Mouse (Mus musculus): ENCODE measurements at regions not wholly inside any gene's neighbourhood (a gene's known extent, or its start where the extent isn't known, plus 50 kb on each side); places are given as distances from the start of the nearest gene placed in this dataset.

- Histone ChIP-seq H3K9ac (ENCODE audit: low read length) (no peak overlapping the region), H3K4me2 (ENCODE audit: low read length) (no peak overlapping the region), H3K9me3 (ENCODE audit: control insufficient read depth, low read length) (no peaks in the 10 kb centered on the region), H3K27me3 (ENCODE audit: control insufficient read depth, insufficient read depth, low read length) (no peaks in the 10 kb centered on the region), H3K36me3 (ENCODE audit: control insufficient read depth, insufficient read depth, low read length) (no peaks in the 10 kb centered on the region), H3K4me1 (ENCODE audit: control insufficient read depth in 2 of 2, insufficient read depth in 2 of 2, low read length in 2 of 2) (peaks cover 18 to 47% of the 10 kb centered on the region in 2 experiments), H3K27ac (replicated peaks in 1 of 2; ENCODE audit: control insufficient read depth in 1 of 2, insufficient read depth in 1 of 2, low read depth in 2 of 2, low read length in 2 of 2) (0 out of 4 replicates have a peak overlapping the region, but pooled peaks of 1 of the 2 experiments have one; percentile 14), H3K4me3 (ENCODE audit: control insufficient read depth in 1 of 2, insufficient read depth in 1 of 2, low read depth in 1 of 2, low read length in 2 of 2) (no peak overlapping the region)
- no peak for ATAC-seq (ENCODE audit: insufficient number of reproducible peaks, insufficient read depth, low FRiP score, low read depth)
- 62% methylated on average over 10 of the region's 10 CpGs for WGBS
These were observed 193.3 kb upstream of the Trib2 start for GRCm38 (mm10) chr12:16009822-16010620.

GRCm38 (mm10) chr12:16008763-16009515, 192.2 kb upstream of the Trib2 start:
- WGBS, result 43% methylated on average over 3 of the region's 3 CpGs
- Histone ChIP-seq H3K27ac (replicated peaks in 1 of 2; ENCODE audit: control insufficient read depth in 1 of 2, insufficient read depth in 1 of 2, low read depth in 2 of 2, low read length in 2 of 2) (peak overlapping the region; percentile 64 to 72; a peak in 3 of 4 replicates), H3K9ac (ENCODE audit: low read length) (no peak overlapping the region; the same call in 1 of the 2 replicates), H3K27me3 (ENCODE audit: control insufficient read depth, insufficient read depth, low read length) (no peaks in the 10 kb centered on the region), H3K36me3 (ENCODE audit: control insufficient read depth, insufficient read depth, low read length) (no peaks in the 10 kb centered on the region), H3K9me3 (ENCODE audit: control insufficient read depth, low read length) (no peaks in the 10 kb centered on the region), H3K4me2 (ENCODE audit: low read length) (no peak overlapping the region), H3K4me3 (ENCODE audit: control insufficient read depth in 1 of 2, insufficient read depth in 1 of 2, low read depth in 1 of 2, low read length in 2 of 2) (no peak overlapping the region), H3K4me1 (ENCODE audit: control insufficient read depth in 2 of 2, insufficient read depth in 2 of 2, low read length in 2 of 2) (peaks cover 18 to 40% of the 10 kb centered on the region in 2 experiments)
- peak; percentile 76 for ATAC-seq (ENCODE audit: insufficient number of reproducible peaks, insufficient read depth, low FRiP score, low read depth)

- ATAC-seq (ENCODE audit: insufficient number of reproducible peaks, insufficient read depth, low FRiP score, low read depth), result no peak
- no peak overlapping the region for H3K4me2 ChIP-seq (ENCODE audit: low read length)
- WGBS, result 58% methylated on average over 4 of the region's 4 CpGs
- peaks cover 18 to 38% of the 10 kb centered on the region in 2 experiments for H3K4me1 ChIP-seq (ENCODE audit: control insufficient read depth in 2 of 2, insufficient read depth in 2 of 2, low read length in 2 of 2)
- peak overlapping the region; percentile 23 to 72; a peak in 2 of 4 replicates for H3K27ac ChIP-seq (replicated peaks in 1 of 2; ENCODE audit: control insufficient read depth in 1 of 2, insufficient read depth in 1 of 2, low read depth in 2 of 2, low read length in 2 of 2)
- H3K4me3 ChIP-seq (ENCODE audit: control insufficient read depth in 1 of 2, insufficient read depth in 1 of 2, low read depth in 1 of 2, low read length in 2 of 2), result no peak overlapping the region
- H3K36me3 ChIP-seq (ENCODE audit: control insufficient read depth, insufficient read depth, low read length), result no peaks in the 10 kb centered on the region
- H3K9ac ChIP-seq (ENCODE audit: low read length), result no peak overlapping the region
- H3K27me3 ChIP-seq (ENCODE audit: control insufficient read depth, insufficient read depth, low read length), result no peaks in the 10 kb centered on the region
- H3K9me3 ChIP-seq (ENCODE audit: control insufficient read depth, low read length), result no peaks in the 10 kb centered on the region
These were observed 191.5 kb upstream of the Trib2 start for GRCm38 (mm10) chr12:16008261-16008660.

- Histone ChIP-seq H3K36me3 (ENCODE audit: control insufficient read depth, insufficient read depth, low read length) (no peaks in the 10 kb centered on the region), H3K4me2 (ENCODE audit: low read length) (no peak overlapping the region), H3K27me3 (ENCODE audit: control insufficient read depth, insufficient read depth, low read length) (no peaks in the 10 kb centered on the region), H3K4me1 (ENCODE audit: control insufficient read depth in 2 of 2, insufficient read depth in 2 of 2, low read length in 2 of 2) (peaks cover 18 to 38% of the 10 kb centered on the region in 2 experiments), H3K4me3 (ENCODE audit: control insufficient read depth in 1 of 2, insufficient read depth in 1 of 2, low read depth in 1 of 2, low read length in 2 of 2) (no peak overlapping the region), H3K9me3 (ENCODE audit: control insufficient read depth, low read length) (no peaks in the 10 kb centered on the region), H3K27ac (replicated peaks in 1 of 2; ENCODE audit: control insufficient read depth in 1 of 2, insufficient read depth in 1 of 2, low read depth in 2 of 2, low read length in 2 of 2) (peak overlapping the region; percentile 2 to 10; a peak in 2 of 4 replicates), H3K9ac (ENCODE audit: low read length) (no peak overlapping the region)
- no peak for ATAC-seq (ENCODE audit: insufficient number of reproducible peaks, insufficient read depth, low FRiP score, low read depth)
- WGBS, result 37% methylated on average over 5 of the region's 5 CpGs
These were observed 190.0 kb upstream of the Trib2 start for GRCm38 (mm10) chr12:16006688-16007087.

- H3K36me3 ChIP-seq (ENCODE audit: control insufficient read depth, insufficient read depth, low read length), result no peaks in the 10 kb centered on the region
- peaks cover 18 to 35% of the 10 kb centered on the region in 2 experiments for H3K4me1 ChIP-seq (ENCODE audit: control insufficient read depth in 2 of 2, insufficient read depth in 2 of 2, low read length in 2 of 2)
- ATAC-seq (ENCODE audit: insufficient number of reproducible peaks, insufficient read depth, low FRiP score, low read depth), result no peak
- no peak overlapping the region for H3K4me2 ChIP-seq (ENCODE audit: low read length)
- 86% methylated on average over 5 of the region's 5 CpGs for whole genome bisulfite sequencing
- peak overlapping the region; percentile 2 to 15; a peak in 3 of 4 replicates for H3K27ac ChIP-seq (replicated peaks in 1 of 2; ENCODE audit: control insufficient read depth in 1 of 2, insufficient read depth in 1 of 2, low read depth in 2 of 2, low read length in 2 of 2)
- no peaks in the 10 kb centered on the region for H3K27me3 ChIP-seq (ENCODE audit: control insufficient read depth, insufficient read depth, low read length)
- H3K4me3 ChIP-seq (ENCODE audit: control insufficient read depth in 1 of 2, insufficient read depth in 1 of 2, low read depth in 1 of 2, low read length in 2 of 2), result no peak overlapping the region
- no peak overlapping the region for H3K9ac ChIP-seq (ENCODE audit: low read length)
- H3K9me3 ChIP-seq (ENCODE audit: control insufficient read depth, low read length), result no peaks in the 10 kb centered on the region
These were observed 189.6 kb upstream of the Trib2 start for GRCm38 (mm10) chr12:16006286-16006685.

GRCm38 (mm10) chr12:16001811-16002210, 185.1 kb upstream of the Trib2 start:
- peaks cover 5 to 7% of the 10 kb centered on the region in 2 experiments; a peak in 3 of 4 replicates for H3K4me1 ChIP-seq (ENCODE audit: control insufficient read depth in 2 of 2, insufficient read depth in 2 of 2, low read length in 2 of 2)
- H3K27me3 ChIP-seq (ENCODE audit: control insufficient read depth, insufficient read depth, low read length), result no peaks in the 10 kb centered on the region
- H3K9ac ChIP-seq (ENCODE audit: low read length), result no peak overlapping the region
- ATAC-seq (ENCODE audit: insufficient number of reproducible peaks, insufficient read depth, low FRiP score, low read depth), result no peak
- H3K4me2 ChIP-seq (ENCODE audit: low read length), result no peak overlapping the region
- H3K27ac ChIP-seq (replicated peaks in 1 of 2; ENCODE audit: control insufficient read depth in 1 of 2, insufficient read depth in 1 of 2, low read depth in 2 of 2, low read length in 2 of 2), result no peak overlapping the region
- 84% methylated on average over 7 of the region's 7 CpGs for WGBS
- H3K9me3 ChIP-seq (ENCODE audit: control insufficient read depth, low read length), result no peaks in the 10 kb centered on the region
- H3K4me3 ChIP-seq (ENCODE audit: control insufficient read depth in 1 of 2, insufficient read depth in 1 of 2, low read depth in 1 of 2, low read length in 2 of 2), result no peak overlapping the region
- no peaks in the 10 kb centered on the region for H3K36me3 ChIP-seq (ENCODE audit: control insufficient read depth, insufficient read depth, low read length)

GRCm38 (mm10) chr12:16001225-16001624, 184.5 kb upstream of the Trib2 start:
- 85% methylated on average over 5 of the region's 5 CpGs for WGBS
- no peaks in the 10 kb centered on the region for H3K27me3 ChIP-seq (ENCODE audit: control insufficient read depth, insufficient read depth, low read length)
- no peak overlapping the region for H3K4me3 ChIP-seq (ENCODE audit: control insufficient read depth in 1 of 2, insufficient read depth in 1 of 2, low read depth in 1 of 2, low read length in 2 of 2)
- no peak overlapping the region for H3K9ac ChIP-seq (ENCODE audit: low read length)
- no peaks in the 10 kb centered on the region for H3K9me3 ChIP-seq (ENCODE audit: control insufficient read depth, low read length)
- ATAC-seq (ENCODE audit: insufficient number of reproducible peaks, insufficient read depth, low FRiP score, low read depth), result no peak
- no peak overlapping the region for H3K4me2 ChIP-seq (ENCODE audit: low read length)
- H3K27ac ChIP-seq (replicated peaks in 1 of 2; ENCODE audit: control insufficient read depth in 1 of 2, insufficient read depth in 1 of 2, low read depth in 2 of 2, low read length in 2 of 2), result no peak overlapping the region
- peaks cover under 1 to 1% of the 10 kb centered on the region in 2 experiments; a peak in 2 of 4 replicates for H3K4me1 ChIP-seq (ENCODE audit: control insufficient read depth in 2 of 2, insufficient read depth in 2 of 2, low read length in 2 of 2)
- no peaks in the 10 kb centered on the region for H3K36me3 ChIP-seq (ENCODE audit: control insufficient read depth, insufficient read depth, low read length)
